Mouse (Mus musculus): ENCODE data around the gene Lgr5. TPM values are rescaled to one million over a fixed set of nuclear protein-coding genes. Genes with fewer than 3 reads are reported as not detected.

Gene Lgr5
- polyA plus RNA-seq, 1 experiment from 2014 or later = 4.8 TPM

- DNase-seq (ENCODE audit: low spot score) = peak; percentile 26
- no peak overlapping the region for H3K4me2 ChIP-seq
- no peak overlapping the region for H3K27ac ChIP-seq (ENCODE audit: low read depth, low read length)
- H3K36me3 ChIP-seq (ENCODE audit: control insufficient read depth, insufficient read depth, low read length) = no peaks in the 10 kb centered on the region
- H3K27me3 ChIP-seq (replicated peaks; ENCODE audit: control insufficient read depth, insufficient read depth, low read length) = peaks cover 12% of the 10 kb centered on the region; the same call in 1 of the 2 replicates
- no peaks in the 10 kb centered on the region for H3K9me3 ChIP-seq (ENCODE audit: control insufficient read depth, low read length)
- H3K9ac ChIP-seq (ENCODE audit: low read depth, low read length) = no peak overlapping the region
- H3K4me3 ChIP-seq (ENCODE audit: low read depth, low read length) = no peak overlapping the region
- ATAC-seq (replicated peaks; ENCODE audit: low FRiP score) = no peak
- 47% methylated on average over 7 of the region's 7 CpGs for WGBS
- H3K4me1 ChIP-seq (replicated peaks; ENCODE audit: control insufficient read depth, insufficient read depth, low read length) = no peaks in the 10 kb centered on the region
These were observed 8.1 kb downstream of the Lgr5 start for GRCm38 (mm10) chr10:115579494-115579893.

GRCm38 (mm10) chr10:115579076-115579475 is 8.5 kb downstream of the Lgr5 start:
- peaks cover 7% of the 10 kb centered on the region; the same call in 1 of the 2 replicates for H3K27me3 ChIP-seq (replicated peaks; ENCODE audit: control insufficient read depth, insufficient read depth, low read length)
- H3K4me3 ChIP-seq (ENCODE audit: low read depth, low read length) = no peak overlapping the region
- no peaks in the 10 kb centered on the region for H3K9me3 ChIP-seq (ENCODE audit: control insufficient read depth, low read length)
- DNase-seq (ENCODE audit: low spot score) = no peak
- no peak overlapping the region for H3K9ac ChIP-seq (ENCODE audit: low read depth, low read length)
- H3K4me2 ChIP-seq = no peak overlapping the region
- ATAC-seq (replicated peaks; ENCODE audit: low FRiP score) = no peak
- no peaks in the 10 kb centered on the region for H3K36me3 ChIP-seq (ENCODE audit: control insufficient read depth, insufficient read depth, low read length)
- no peaks in the 10 kb centered on the region for H3K4me1 ChIP-seq (replicated peaks; ENCODE audit: control insufficient read depth, insufficient read depth, low read length)
- WGBS = 75% methylated on average over 7 of the region's 7 CpGs
- H3K27ac ChIP-seq (ENCODE audit: low read depth, low read length) = no peak overlapping the region

- H3K4me3 ChIP-seq (ENCODE audit: low read depth, low read length) = no peak overlapping the region
- no peaks in the 10 kb centered on the region for H3K36me3 ChIP-seq (ENCODE audit: control insufficient read depth, insufficient read depth, low read length)
- no peaks in the 10 kb centered on the region for H3K4me1 ChIP-seq (replicated peaks; ENCODE audit: control insufficient read depth, insufficient read depth, low read length)
- no peak overlapping the region for H3K4me2 ChIP-seq
- ATAC-seq (replicated peaks; ENCODE audit: low FRiP score) (no peak), DNase-seq (ENCODE audit: low spot score) (no peak)
- no peaks in the 10 kb centered on the region for H3K9me3 ChIP-seq (ENCODE audit: control insufficient read depth, low read length)
- H3K27ac ChIP-seq (ENCODE audit: low read depth, low read length) = no peak overlapping the region
- H3K9ac ChIP-seq (ENCODE audit: low read depth, low read length) = no peak overlapping the region
- WGBS = 64% methylated on average over 3 of the region's 3 CpGs
- H3K27me3 ChIP-seq (replicated peaks; ENCODE audit: control insufficient read depth, insufficient read depth, low read length) = no peaks in the 10 kb centered on the region
These were observed 15.7 kb downstream of the Lgr5 start for GRCm38 (mm10) chr10:115571734-115572440.

- Histone ChIP-seq H3K4me1 (replicated peaks; ENCODE audit: control insufficient read depth, insufficient read depth, low read length) (no peaks in the 10 kb centered on the region), H3K36me3 (ENCODE audit: control insufficient read depth, insufficient read depth, low read length) (no peaks in the 10 kb centered on the region), H3K4me2 (no peak overlapping the region), H3K4me3 (ENCODE audit: low read depth, low read length) (no peak overlapping the region), H3K9me3 (ENCODE audit: control insufficient read depth, low read length) (no peaks in the 10 kb centered on the region), H3K27me3 (replicated peaks; ENCODE audit: control insufficient read depth, insufficient read depth, low read length) (no peaks in the 10 kb centered on the region), H3K27ac (ENCODE audit: low read depth, low read length) (no peak overlapping the region), H3K9ac (ENCODE audit: low read depth, low read length) (no peak overlapping the region)
- 89% methylated on average over 6 of the region's 6 CpGs for WGBS
- ATAC-seq (replicated peaks; ENCODE audit: low FRiP score) = no peak
- no peak for DNase-seq (ENCODE audit: low spot score)
These were observed 16.3 kb downstream of the Lgr5 start for GRCm38 (mm10) chr10:115571317-115571716.

- ATAC-seq (replicated peaks; ENCODE audit: low FRiP score) = no peak
- no peaks in the 10 kb centered on the region for H3K27me3 ChIP-seq (replicated peaks; ENCODE audit: control insufficient read depth, insufficient read depth, low read length)
- H3K9ac ChIP-seq (ENCODE audit: low read depth, low read length) = no peak overlapping the region
- H3K4me1 ChIP-seq (replicated peaks; ENCODE audit: control insufficient read depth, insufficient read depth, low read length) = no peaks in the 10 kb centered on the region
- no peak overlapping the region for H3K4me2 ChIP-seq
- WGBS = 79% methylated on average over 2 of the region's 2 CpGs
- H3K36me3 ChIP-seq (ENCODE audit: control insufficient read depth, insufficient read depth, low read length) = no peaks in the 10 kb centered on the region
- H3K4me3 ChIP-seq (ENCODE audit: low read depth, low read length) = no peak overlapping the region
- no peak for DNase-seq (ENCODE audit: low spot score)
- no peaks in the 10 kb centered on the region for H3K9me3 ChIP-seq (ENCODE audit: control insufficient read depth, low read length)
- H3K27ac ChIP-seq (ENCODE audit: low read depth, low read length) = no peak overlapping the region
These were observed 17.0 kb downstream of the Lgr5 start for GRCm38 (mm10) chr10:115570577-115570976.

GRCm38 (mm10) chr10:115569712-115570491 is 17.7 kb downstream of the Lgr5 start, which contains the start of gene A930009A15Rik:
TSS of gene A930009A15Rik (plus strand) at chr10:115569986.
- no peak for ATAC-seq (replicated peaks; ENCODE audit: low FRiP score)

GRCm38 (mm10) chr10:115563961-115564360 is 23.6 kb downstream of the Lgr5 start:
- no peak overlapping the region for H3K4me2 ChIP-seq
- no peaks in the 10 kb centered on the region for H3K27me3 ChIP-seq (replicated peaks; ENCODE audit: control insufficient read depth, insufficient read depth, low read length)
- H3K9ac ChIP-seq (ENCODE audit: low read depth, low read length) = no peak overlapping the region
- H3K27ac ChIP-seq (ENCODE audit: low read depth, low read length) = no peak overlapping the region
- no peaks in the 10 kb centered on the region for H3K36me3 ChIP-seq (ENCODE audit: control insufficient read depth, insufficient read depth, low read length)
- ATAC-seq (replicated peaks; ENCODE audit: low FRiP score) (no peak), DNase-seq (ENCODE audit: low spot score) (no peak)
- 78% methylated on average over 5 of the region's 5 CpGs for WGBS
- H3K4me3 ChIP-seq (ENCODE audit: low read depth, low read length) = no peak overlapping the region
- H3K4me1 ChIP-seq (replicated peaks; ENCODE audit: control insufficient read depth, insufficient read depth, low read length) = no peaks in the 10 kb centered on the region
- H3K9me3 ChIP-seq (ENCODE audit: control insufficient read depth, low read length) = no peaks in the 10 kb centered on the region

More at GRCm38 (mm10) chr10:115569712-115570491, 17.7 kb downstream of the Lgr5 start, which contains the start of gene A930009A15Rik:
- H3K4me1 ChIP-seq (replicated peaks; ENCODE audit: control insufficient read depth, insufficient read depth, low read length) = no peaks in the 10 kb centered on the region
- no peak within 1 kb of the TSS for H3K27ac ChIP-seq (ENCODE audit: low read depth, low read length)
- H3K4me3 ChIP-seq (ENCODE audit: low read depth, low read length) = no peak within 1 kb of the TSS
- H3K9me3 ChIP-seq (ENCODE audit: control insufficient read depth, low read length) = no peaks in the 10 kb centered on the region
- no peak within 1 kb of the TSS for H3K4me2 ChIP-seq
- H3K9ac ChIP-seq (ENCODE audit: low read depth, low read length) = no peak within 1 kb of the TSS
- no peaks in the 10 kb centered on the region for H3K27me3 ChIP-seq (replicated peaks; ENCODE audit: control insufficient read depth, insufficient read depth, low read length)
- DNase-seq (ENCODE audit: low spot score) = no peak
- H3K36me3 ChIP-seq (ENCODE audit: control insufficient read depth, insufficient read depth, low read length) = no peaks in the 10 kb centered on the region
- 82% methylated on average over 15 of the region's 15 CpGs for WGBS

- no peak overlapping the region for H3K27ac ChIP-seq (ENCODE audit: low read depth, low read length)
- no peak overlapping the region for H3K4me3 ChIP-seq (ENCODE audit: low read depth, low read length)
- H3K9ac ChIP-seq (ENCODE audit: low read depth, low read length) = no peak overlapping the region
- H3K27me3 ChIP-seq (replicated peaks; ENCODE audit: control insufficient read depth, insufficient read depth, low read length) = no peaks in the 10 kb centered on the region
- H3K9me3 ChIP-seq (ENCODE audit: control insufficient read depth, low read length) = no peaks in the 10 kb centered on the region
- no peaks in the 10 kb centered on the region for H3K36me3 ChIP-seq (ENCODE audit: control insufficient read depth, insufficient read depth, low read length)
- ATAC-seq (replicated peaks; ENCODE audit: low FRiP score) (no peak), DNase-seq (ENCODE audit: low spot score) (no peak)
- 81% methylated on average over 4 of the region's 4 CpGs for WGBS
- no peak overlapping the region for H3K4me2 ChIP-seq
- no peaks in the 10 kb centered on the region for H3K4me1 ChIP-seq (replicated peaks; ENCODE audit: control insufficient read depth, insufficient read depth, low read length)
These were observed 24.5 kb downstream of the Lgr5 start for GRCm38 (mm10) chr10:115562911-115563686.

Measured in liver, embryonic 11.5 days (tissue).